Mouse (Mus musculus) spleen, adult 2 months (tissue): Measurements from ENCODE around the gene BC025446. TPM values are rescaled to one million over a fixed set of nuclear protein-coding genes. Genes with fewer than 3 reads are reported as not detected.

Experiments used
- DNase-seq, 2 experiments: peaks; one replicate each; pipeline versions ENCODE4 v3.0.0 to v3.0.0-alpha.2; 2012 to 2021; ENCODE audit warnings: low spot score in 2 of 2, low read depth in 1 of 2
- H3K27ac ChIP-seq: fragments of 200-500 bp; 2 replicates; pipeline ENCODE4 v1.5.1; 2012; ENCODE audit warnings: low read length, inconsistent platforms; ENCODE audit not compliant: insufficient read depth
- H3K27me3 ChIP-seq: fragments of 200-500 bp; 2 replicates; pipeline ENCODE4 v1.6.1; 2012; ENCODE audit warnings: mild to moderate bottlenecking, moderate library complexity, low read length, inconsistent platforms; ENCODE audit not compliant: control insufficient read depth, insufficient read depth
- H3K36me3 ChIP-seq: fragments of 200-500 bp; 2 replicates; pipeline ENCODE4 v1.6.1; 2012; ENCODE audit warnings: mild to moderate bottlenecking, low read length, inconsistent platforms; ENCODE audit not compliant: control insufficient read depth, insufficient read depth
- H3K4me1 ChIP-seq: fragments of 200-500 bp; 2 replicates; pipeline ENCODE4 v1.6.1; 2011; ENCODE audit warnings: inconsistent platforms; ENCODE audit not compliant: control insufficient read depth, insufficient read depth, insufficient read length
- H3K4me3 ChIP-seq: fragments of 200-500 bp; 2 replicates; pipeline ENCODE4 v1.5.1; 2011; ENCODE audit warnings: mild to moderate bottlenecking, inconsistent platforms; ENCODE audit not compliant: insufficient read depth, insufficient read length; ENCODE audit errors: extremely low read depth
- CTCF ChIP-seq: fragments of 200-500 bp; IDR thresholded peaks from 2 replicates; pipeline ENCODE4 v1.5.1; 2011; ENCODE audit warnings: mild to moderate bottlenecking, inconsistent platforms; ENCODE audit not compliant: insufficient read depth, insufficient read length, insufficient replicate concordance; ENCODE audit errors: extremely low read depth
- POLR2A ChIP-seq: fragments of 200-500 bp; IDR thresholded peaks from 2 replicates; pipeline ENCODE4 v1.6.1; 2011; ENCODE audit warnings: low read depth, low read length, inconsistent platforms
- WGBS: fragments of 180-500 bp; shearing (Covaris S2); methylation state at CpG from one replicate; pipeline ENCODE4 v1.1.7; 2018; 5-methylcytosine and 5-hydroxymethylcytosine counted together
- polyA plus RNA-seq: library from polyadenylated mRNA; depleted of rRNA; stranded (reverse); fragments of >200 nt; gene quantifications from 2 replicates; pipeline ENCODE4 v1.2.3, GENCODE M21; 2012; rRNA removed

BC025446 gene
- polyA plus RNA-seq, 1 experiment = not detected

DNA sequence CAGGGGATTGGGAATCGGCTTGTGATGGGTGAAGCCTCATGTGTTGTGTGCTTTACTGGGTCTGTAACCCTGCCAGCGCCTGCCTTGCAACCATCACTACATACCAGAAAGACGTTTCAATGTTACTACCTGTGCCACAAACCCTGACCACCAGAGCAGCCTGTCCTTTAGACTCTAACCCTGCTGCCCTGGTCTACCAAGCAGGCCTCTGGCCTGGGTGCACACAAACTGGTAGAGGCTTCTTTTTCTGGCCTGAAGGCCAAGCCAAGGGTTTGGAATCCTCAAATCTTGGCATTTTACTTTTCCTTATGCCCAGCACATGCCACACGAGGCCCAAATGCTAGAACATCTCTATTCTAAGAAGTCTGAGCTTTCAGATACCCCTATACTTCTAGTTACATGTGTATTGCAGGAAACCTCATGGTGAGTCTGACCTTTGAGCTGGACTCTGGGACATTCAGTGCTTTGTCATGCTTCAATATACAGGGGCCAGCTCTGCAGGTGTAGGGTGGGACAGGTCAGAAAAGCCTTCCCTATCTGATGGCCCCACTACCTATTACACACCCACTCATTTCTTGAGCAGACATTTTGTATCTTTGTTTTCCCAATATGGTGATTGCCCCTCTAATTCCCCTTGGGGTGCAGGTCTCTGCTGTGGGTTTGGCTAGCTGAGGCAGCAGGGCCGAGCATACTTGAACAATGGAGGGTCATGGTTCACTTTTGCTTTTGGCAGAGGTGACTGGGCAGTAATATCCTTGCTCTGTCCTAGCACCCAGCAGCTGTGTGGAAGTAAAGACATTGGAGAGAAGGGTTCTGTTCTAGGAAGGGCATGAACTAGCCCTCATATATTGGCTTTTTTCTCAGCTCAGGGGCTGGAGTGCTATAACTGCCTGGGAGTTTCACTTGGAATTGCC, 53.0 kb downstream of the BC025446 start:
- no peaks in the 10 kb centered on the region for H3K36me3 ChIP-seq
- H3K27ac ChIP-seq = no peak overlapping the region
- no peak for DNase-seq
- H3K4me3 ChIP-seq = no peak overlapping the region
- TF ChIP-seq CTCF (no peak), POLR2A (no peak)
- H3K27me3 ChIP-seq = no peaks in the 10 kb centered on the region
- H3K4me1 ChIP-seq = no peaks in the 10 kb centered on the region
- WGBS = 78% methylated on average over 5 of the region's 5 CpGs

DNA sequence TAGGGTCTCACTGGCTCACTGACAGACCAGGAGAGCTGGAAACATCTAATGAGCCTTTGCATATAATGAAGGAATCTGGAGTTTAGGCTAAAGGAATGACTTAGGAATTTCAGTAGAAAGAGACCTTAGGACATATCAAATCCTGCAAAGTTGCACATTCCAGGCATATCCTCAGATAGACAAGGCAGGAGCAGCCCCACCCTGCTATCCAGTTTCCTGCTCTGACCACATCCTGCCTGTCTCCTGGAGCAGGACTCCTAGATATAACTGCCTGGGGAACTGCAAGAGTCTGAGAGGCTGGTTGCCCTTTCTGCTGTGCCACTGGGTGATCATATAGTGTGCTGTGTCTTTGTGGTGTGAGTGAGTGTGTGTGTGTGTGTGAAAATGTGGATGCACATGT, 54.0 kb downstream of the BC025446 start:
- Histone ChIP-seq H3K4me1 (no peaks in the 10 kb centered on the region), H3K27me3 (no peaks in the 10 kb centered on the region), H3K4me3 (no peak overlapping the region), H3K27ac (no peak overlapping the region), H3K36me3 (no peaks in the 10 kb centered on the region)
- DNase-seq = no peak
- no peak for TF ChIP-seq POLR2A
- no peak for TF ChIP-seq CTCF

DNA sequence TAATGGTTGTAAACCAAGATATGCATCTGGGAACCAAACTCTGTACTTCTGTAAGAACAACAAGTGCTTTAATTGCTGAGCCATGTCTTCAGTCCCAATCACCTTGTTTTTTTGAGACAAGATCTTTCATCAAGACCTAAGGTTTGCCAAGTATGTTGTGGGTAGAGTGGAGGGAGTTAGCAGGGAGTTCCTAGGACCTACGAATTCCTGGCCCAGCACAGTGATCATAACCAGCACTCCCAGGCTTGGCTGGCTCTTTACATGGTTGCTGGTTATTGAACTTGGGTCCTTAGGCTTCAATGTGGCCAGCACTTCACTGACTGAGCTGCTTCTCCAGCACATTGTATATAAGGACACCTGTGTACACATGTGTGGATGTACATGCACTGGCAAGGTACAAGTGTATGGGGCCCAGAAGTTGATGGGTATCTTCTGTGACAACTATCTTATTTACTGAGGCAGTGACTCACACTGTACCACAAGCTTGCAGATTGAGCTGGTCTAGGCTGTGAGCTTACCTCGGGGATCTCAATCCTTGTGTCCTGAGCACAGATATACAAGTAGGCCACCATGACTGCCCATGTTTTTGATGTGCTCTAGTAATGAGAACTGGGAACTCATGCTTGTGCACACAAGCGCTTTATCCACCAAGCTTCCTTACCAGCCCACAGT, 54.7 kb downstream of the BC025446 start:
- 85% methylated on average over 3 of the region's 3 CpGs for WGBS
- Histone ChIP-seq H3K4me1 (no peaks in the 10 kb centered on the region), H3K27ac (no peak overlapping the region), H3K4me3 (no peak overlapping the region), H3K36me3 (no peaks in the 10 kb centered on the region), H3K27me3 (no peaks in the 10 kb centered on the region)
- DNase-seq = no peak
- no peak for TF ChIP-seq CTCF
- TF ChIP-seq POLR2A = no peak

DNA sequence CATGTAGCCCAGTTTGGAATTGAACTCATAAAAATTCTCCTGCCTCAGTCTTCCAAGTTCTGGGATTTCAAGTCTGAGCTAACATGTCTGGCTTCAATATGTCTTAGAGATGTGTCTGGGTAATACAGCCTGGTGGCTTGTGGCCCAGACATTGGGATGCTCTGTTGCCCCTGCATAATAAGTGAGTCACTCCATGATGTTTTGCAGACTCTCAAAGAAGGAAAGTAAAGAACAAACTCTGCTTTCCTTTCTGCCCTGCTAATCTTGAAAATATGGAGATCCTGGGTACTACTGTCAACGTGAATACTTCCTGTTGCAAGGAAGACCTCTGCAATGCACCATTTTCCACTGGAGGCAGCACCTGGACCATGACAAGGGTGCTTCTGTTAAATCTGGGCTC, 55.2 kb downstream of the BC025446 start:
- WGBS = 66% methylated on average over 1 of the region's 1 CpGs
- Histone ChIP-seq H3K36me3 (no peaks in the 10 kb centered on the region), H3K27ac (no peak overlapping the region), H3K27me3 (no peaks in the 10 kb centered on the region), H3K4me3 (no peak overlapping the region), H3K4me1 (no peaks in the 10 kb centered on the region)
- TF ChIP-seq POLR2A (no peak), CTCF (no peak)
- no peak for DNase-seq

DNA sequence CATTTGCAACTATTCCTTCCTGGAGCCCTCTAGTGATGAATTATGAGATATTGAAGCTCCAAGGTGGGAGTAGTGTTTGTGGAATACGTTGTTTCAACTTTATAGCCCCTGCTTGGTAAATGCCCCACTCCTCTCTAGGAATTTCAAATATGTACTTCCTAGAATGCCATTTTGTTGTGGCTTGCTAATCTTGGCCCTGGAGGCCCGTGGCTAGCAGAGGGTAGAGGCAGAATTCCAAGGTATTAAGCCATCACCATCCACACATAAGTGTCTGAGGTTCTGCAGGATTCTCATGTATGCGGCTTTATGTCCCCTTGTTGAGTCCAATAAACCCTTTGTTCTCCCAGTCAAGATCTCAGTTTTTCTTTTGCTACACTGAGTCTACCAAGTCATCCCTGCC, 55.7 kb downstream of the BC025446 start:
- TF ChIP-seq CTCF (no peak), POLR2A (no peak)
- Histone ChIP-seq H3K27me3 (no peaks in the 10 kb centered on the region), H3K27ac (no peak overlapping the region), H3K36me3 (no peaks in the 10 kb centered on the region), H3K4me1 (no peaks in the 10 kb centered on the region), H3K4me3 (no peak overlapping the region)
- no peak for DNase-seq
- 66% methylated on average over 3 of the region's 3 CpGs for WGBS

Other genes with a start within 250 kb of the BC025446 start
- gene Ly6i, start 232.9 kb upstream of the BC025446 start, polyA plus RNA-seq = 1.9 and 2.8 TPM in 2 replicates
- gene Ly6a, start 218.3 kb upstream of the BC025446 start, polyA plus RNA-seq = 111 and 149 TPM in 2 replicates
- gene Ly6c1, start 167.5 kb upstream of the BC025446 start, polyA plus RNA-seq = 105 and 137 TPM in 2 replicates
- 193 and 254 TPM in 2 replicates for gene Ly6c2, start 104.4 kb upstream of the BC025446 start, polyA plus RNA-seq
- 1.7 TPM in 2 replicates for gene Ly6g, start 61.1 kb upstream of the BC025446 start, polyA plus RNA-seq
- not detected in 2 replicates for gene Ly6f, start 52.0 kb downstream of the BC025446 start, polyA plus RNA-seq